Mouse (Mus musculus): Measurements from ENCODE around the gene Rtca.

Gene Rtca

DNA sequence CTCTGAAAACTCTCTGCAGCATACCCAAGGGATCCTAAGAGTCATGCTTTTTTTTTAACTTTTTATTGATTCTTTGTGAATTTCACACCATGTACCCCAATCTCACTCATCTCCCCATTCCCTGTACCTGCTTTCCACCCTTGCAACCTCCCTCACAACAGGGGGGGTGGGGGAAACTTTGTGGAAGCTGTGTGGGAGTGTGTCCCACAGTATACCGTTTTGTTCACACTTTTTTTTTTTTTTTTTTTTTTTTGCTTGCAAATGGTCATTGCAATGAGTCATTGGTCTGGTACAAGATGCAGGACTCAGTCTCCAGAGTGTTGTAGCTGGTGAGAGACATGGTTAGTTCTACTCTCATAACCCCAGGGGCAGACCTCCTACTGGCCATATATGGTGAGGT, 65.2 kb downstream of the Rtca start:
- H3K27me3 ChIP-seq (ENCODE audit: control insufficient read depth, insufficient read depth, low read length, poor library complexity, severe bottlenecking), result no peaks in the 10 kb centered on the region
- DNase-seq (ENCODE audit: low read depth, low spot score), result no peak
- H3K36me3 ChIP-seq (ENCODE audit: control insufficient read depth, insufficient read depth, low read length, poor library complexity, severe bottlenecking), result no peaks in the 10 kb centered on the region

DNA sequence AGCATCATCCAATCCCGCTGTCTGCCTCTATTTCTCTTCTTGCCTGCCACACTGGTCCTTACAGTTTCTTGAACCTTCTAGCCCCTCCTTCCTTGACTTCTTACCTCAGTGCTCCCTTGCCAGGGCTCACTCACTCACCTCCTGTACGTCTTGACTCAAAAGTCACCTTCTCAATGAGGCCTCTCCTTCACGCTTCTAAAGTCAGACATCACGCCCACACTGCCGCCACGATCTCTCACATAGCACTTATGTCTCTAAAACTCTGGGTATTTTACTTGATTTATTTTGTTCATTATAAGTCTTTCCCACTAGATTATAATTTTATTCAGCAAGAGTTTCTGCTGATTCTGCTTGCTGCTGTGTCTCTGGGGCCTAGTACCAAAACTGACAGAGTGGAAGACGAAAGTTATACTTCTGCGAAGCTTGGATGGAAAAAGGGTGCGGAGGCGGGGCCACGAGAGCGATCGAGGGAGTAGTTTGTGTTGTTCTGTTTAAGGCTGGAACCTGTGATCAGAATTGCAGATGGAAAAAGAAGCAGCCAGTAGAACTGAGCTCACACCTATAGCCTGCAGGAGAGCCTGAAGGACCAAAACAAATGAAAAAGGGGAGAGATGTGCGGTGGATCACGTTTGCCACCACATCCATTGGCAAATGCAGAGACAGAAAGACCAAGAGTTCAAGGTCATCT, 66.3 kb downstream of the Rtca start:
- DNase-seq (ENCODE audit: low read depth, low spot score), result no peak
- no peaks in the 10 kb centered on the region for H3K27me3 ChIP-seq (ENCODE audit: control insufficient read depth, insufficient read depth, low read length, poor library complexity, severe bottlenecking)
- no peaks in the 10 kb centered on the region for H3K36me3 ChIP-seq (ENCODE audit: control insufficient read depth, insufficient read depth, low read length, poor library complexity, severe bottlenecking)

DNA sequence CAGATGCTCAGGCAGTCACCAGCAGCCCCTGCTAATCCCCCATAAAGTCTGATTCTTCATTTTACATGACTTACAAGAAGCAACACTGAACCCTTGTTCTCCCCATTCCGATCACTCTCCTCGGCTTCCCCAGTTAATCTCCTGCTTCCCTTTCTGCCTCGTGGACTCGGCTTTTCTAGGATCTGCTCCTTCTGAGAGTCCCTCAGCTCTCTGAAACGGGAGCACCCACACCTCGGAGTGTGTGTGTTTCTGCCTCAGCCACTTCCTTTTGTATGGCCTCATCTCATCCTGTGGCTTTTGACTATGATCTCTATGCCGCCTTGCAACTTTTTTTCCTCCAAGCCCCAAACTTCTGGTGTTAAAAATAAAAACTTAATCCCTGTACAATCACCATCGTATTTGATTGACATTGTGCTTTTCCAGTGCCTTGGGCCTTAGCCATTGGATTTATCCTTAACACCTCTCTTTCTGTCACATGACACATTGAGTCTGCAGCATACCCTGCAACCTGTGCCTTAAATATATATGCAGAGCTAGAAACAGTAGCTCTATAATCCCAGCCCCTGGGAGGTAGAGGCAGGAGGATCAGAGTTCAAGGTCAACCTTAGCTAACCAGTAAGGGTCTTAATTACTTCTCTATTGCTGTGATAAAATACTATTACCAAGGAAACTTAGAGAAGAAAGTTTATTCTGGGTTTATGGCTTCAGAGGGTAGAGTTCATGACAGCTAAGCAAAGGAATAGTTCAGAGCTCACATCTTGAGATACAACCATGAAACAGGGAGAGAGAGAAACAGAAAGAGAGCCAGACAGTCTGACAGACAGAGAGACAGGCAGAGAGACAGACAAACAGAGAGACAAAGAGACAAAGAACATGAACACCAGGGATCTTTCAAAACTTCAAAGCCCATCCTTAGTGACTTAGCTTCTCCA, 67.7 kb downstream of the Rtca start:
- Histone ChIP-seq H3K27me3 (ENCODE audit: control insufficient read depth, insufficient read depth, low read length, poor library complexity, severe bottlenecking) (no peaks in the 10 kb centered on the region), H3K36me3 (ENCODE audit: control insufficient read depth, insufficient read depth, low read length, poor library complexity, severe bottlenecking) (no peaks in the 10 kb centered on the region)
- no peak for DNase-seq (ENCODE audit: low read depth, low spot score)
